19 mouse cellular contexts compared by ENCODE assay signal in genomic region chr5:91762589-91762988, GRCm38 (mm10).
A peak's percentile ranks its signal among the peaks of the same experiment; 100 is the strongest.
DNase-seq lines count a peak whose midpoint lies in the region; ATAC-seq lines count a peak whose summit lies in the region.
"Had no signal": no experiment of that assay in that cellular context is flagged by ENCODE, and none has a peak within 500 bp of the region (broad histone marks: within the 10 kb centered on the region; RNA-seq: fewer than 3 reads in every experiment).

No protein-coding gene starts in this region.

- no peak overlapping the region for H3K9ac ChIP-seq in embryonic facial prominence, embryonic 14.5 days (ENCODE audit: low read depth, low read length)
- H3K9ac ChIP-seq in limb, embryonic 13.5 days = no peak overlapping the region
- H3K9ac ChIP-seq: embryonic facial prominence, embryonic 13.5 days; forebrain, embryonic 13.5 days; forebrain, embryonic 15.5 days; forebrain, postnatal 0 days had no signal

- H3K9me3 ChIP-seq in embryonic facial prominence, embryonic 14.5 days (ENCODE audit: control insufficient read depth, low read length) = no peaks in the 10 kb centered on the region
- H3K9me3 ChIP-seq in embryonic facial prominence, embryonic 10.5 days = no peaks in the 10 kb centered on the region
- H3K9me3 ChIP-seq in limb, embryonic 13.5 days = no peaks in the 10 kb centered on the region
- no peaks in the 10 kb centered on the region for H3K9me3 ChIP-seq in limb, embryonic 10.5 days (replicated peaks)
- H3K9me3 ChIP-seq: embryonic facial prominence, embryonic 13.5 days; forebrain, embryonic 13.5 days; forebrain, embryonic 15.5 days had no signal

- peak; percentile 68 for DNase-seq in embryonic facial prominence, embryonic 14.5 days (ENCODE audit: low spot score)
- DNase-seq in embryonic facial prominence, embryonic 10.5 days (ENCODE audit: low spot score) = no peak
- DNase-seq in limb, embryonic 10.5 days (ENCODE audit: low spot score) = no peak
- DNase-seq: adrenal gland, adult 8-10 months; adrenal gland, postnatal 14 days; adrenal gland, postnatal 36 days; B cell, adult 2 months; cerebellum, adult 11-12 months; cerebellum, adult 2 months; cerebellum, adult 9-10 months; cerebellum, postnatal 10 days; cerebellum, postnatal 25 days; forebrain, postnatal 0 days had no signal

- H3K4me3 ChIP-seq in embryonic facial prominence, embryonic 14.5 days (ENCODE audit: low read depth, low read length) = no peak overlapping the region
- H3K4me3 ChIP-seq in embryonic facial prominence, embryonic 10.5 days = no peak overlapping the region
- H3K4me3 ChIP-seq in limb, embryonic 13.5 days = no peak overlapping the region
- no peak overlapping the region for H3K4me3 ChIP-seq in limb, embryonic 10.5 days
- H3K4me3 ChIP-seq: embryonic facial prominence, embryonic 13.5 days; forebrain, embryonic 13.5 days; forebrain, embryonic 15.5 days had no signal

- H3K27ac ChIP-seq in embryonic facial prominence, embryonic 14.5 days (replicated peaks; ENCODE audit: low read depth, low read length) = no peak overlapping the region
- no peak overlapping the region for H3K27ac ChIP-seq in embryonic facial prominence, embryonic 10.5 days (replicated peaks)
- H3K27ac ChIP-seq in limb, embryonic 13.5 days = no peak overlapping the region
- no peak overlapping the region for H3K27ac ChIP-seq in limb, embryonic 10.5 days
- H3K27ac ChIP-seq: embryonic facial prominence, embryonic 13.5 days; forebrain, embryonic 13.5 days; forebrain, embryonic 15.5 days had no signal

- no peak for ATAC-seq in embryonic facial prominence, embryonic 14.5 days (ENCODE audit: low read depth)
- peak; percentile 26; the same call in 1 of the 2 replicates for ATAC-seq in limb, embryonic 13.5 days (ENCODE audit: low FRiP score, low read depth)
- no peak for ATAC-seq in CD4-positive, CD25-positive, alpha-beta regulatory T cell, adult 4 months
- ATAC-seq: activated CD4-positive, CD25-positive, alpha-beta regulatory T cell, adult 4 months; forebrain, embryonic 13.5 days; forebrain, embryonic 15.5 days; forebrain, postnatal 0 days had no signal

- 0 out of 2 replicates have a peak, but pooled peaks cover 4% of the 10 kb centered on the region for H3K4me1 ChIP-seq in embryonic facial prominence, embryonic 14.5 days (ENCODE audit: control insufficient read depth, insufficient read depth, low read length)
- peaks cover 45% of the 10 kb centered on the region for H3K4me1 ChIP-seq in embryonic facial prominence, embryonic 10.5 days
- H3K4me1 ChIP-seq in limb, embryonic 13.5 days = peaks cover 17% of the 10 kb centered on the region
- peaks cover 39% of the 10 kb centered on the region for H3K4me1 ChIP-seq in limb, embryonic 10.5 days

- H3K4me2 ChIP-seq in embryonic facial prominence, embryonic 14.5 days (ENCODE audit: low read depth, low read length) = no peak overlapping the region
- no peak overlapping the region for H3K4me2 ChIP-seq in limb, embryonic 13.5 days (replicated peaks)
- H3K4me2 ChIP-seq: embryonic facial prominence, embryonic 13.5 days; forebrain, embryonic 13.5 days; forebrain, embryonic 15.5 days had no signal

- 38% methylated on average over 6 of the region's 6 CpGs for WGBS in embryonic facial prominence, embryonic 14.5 days
- 53% methylated on average over 6 of the region's 6 CpGs for WGBS in embryonic facial prominence, embryonic 10.5 days
- 49% methylated on average over 6 of the region's 6 CpGs for WGBS in limb, embryonic 13.5 days
- WGBS in limb, embryonic 10.5 days = 60% methylated on average over 6 of the region's 6 CpGs

- H3K36me3 ChIP-seq in embryonic facial prominence, embryonic 14.5 days (ENCODE audit: control insufficient read depth, insufficient read depth, low read length) = no peaks in the 10 kb centered on the region
- H3K36me3 ChIP-seq in embryonic facial prominence, embryonic 10.5 days (replicated peaks) = no peaks in the 10 kb centered on the region
- H3K36me3 ChIP-seq in limb, embryonic 13.5 days = no peaks in the 10 kb centered on the region
- H3K36me3 ChIP-seq in limb, embryonic 10.5 days = no peaks in the 10 kb centered on the region
- H3K36me3 ChIP-seq: embryonic facial prominence, embryonic 13.5 days; forebrain, embryonic 15.5 days had no signal

- no peaks in the 10 kb centered on the region for H3K27me3 ChIP-seq in embryonic facial prominence, embryonic 14.5 days (replicated peaks; ENCODE audit: control insufficient read depth, insufficient read depth, low read length)
- H3K27me3 ChIP-seq in embryonic facial prominence, embryonic 10.5 days (replicated peaks; ENCODE audit: low read depth, poor library complexity, severe bottlenecking) = no peaks in the 10 kb centered on the region
- H3K27me3 ChIP-seq in limb, embryonic 13.5 days = no peaks in the 10 kb centered on the region
- no peaks in the 10 kb centered on the region for H3K27me3 ChIP-seq in limb, embryonic 10.5 days (ENCODE audit: low read depth, poor library complexity, severe bottlenecking)
- H3K27me3 ChIP-seq: embryonic facial prominence, embryonic 13.5 days; forebrain, embryonic 13.5 days; forebrain, embryonic 15.5 days had no signal
